Mouse (Mus musculus): ENCODE results near the gene Vmn1r25.
"Not testable (repeated sequence)": the region's sequence is repeated elsewhere in the genome, so short reads cannot be mapped to it uniquely, and the experiment has no call there.

Vmn1r25 gene

GRCm38 (mm10) chr6:57980710-57981109, at the start of gene Vmn1r25:
Gene Vmn1r25 (minus strand): TSS chr6:57980810.
- DNase-seq: no peak

DNA sequence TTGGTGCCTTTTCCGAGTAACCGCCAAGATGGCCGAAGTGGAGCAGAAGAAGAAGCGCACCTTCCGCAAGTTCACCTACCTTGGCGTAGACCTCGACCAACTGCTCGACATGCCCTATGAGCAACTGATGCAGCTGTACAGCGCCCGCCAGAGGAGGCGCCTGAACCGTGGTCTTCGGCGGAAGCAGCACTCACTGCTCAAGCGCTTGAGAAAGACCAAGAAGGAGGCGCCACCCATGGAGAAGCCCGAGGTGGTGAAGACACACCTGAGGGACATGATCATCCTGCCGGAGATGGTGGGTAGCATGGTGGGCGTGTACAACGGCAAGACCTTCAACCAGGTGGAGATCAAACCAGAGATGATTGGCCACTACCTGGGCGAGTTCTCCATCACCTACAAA, 36.9 kb upstream of the Vmn1r25 start:
- not testable (repeated sequence) for DNase-seq

GRCm38 (mm10) chr6:58015059-58015458, 34.4 kb upstream of the Vmn1r25 start, which contains the start of gene Vmn1r26:
Gene Vmn1r26 (minus strand): TSS chr6:58015159.
- DNase-seq: no peak

- DNase-seq: not testable (repeated sequence)
Measured at GRCm38 (mm10) chr6:57961403-57961802, 19.2 kb downstream of the Vmn1r25 start, which contains the start of gene Vmn1r24. Gene Vmn1r24 (minus strand): TSS chr6:57961503.
